Mouse (Mus musculus) spleen, adult 2 months (tissue): ENCODE measurements at regions not wholly inside any gene's neighbourhood (a gene's known extent, or its start where the extent isn't known, plus 50 kb on each side); places are given as distances from the start of the nearest gene placed in this dataset.

ENCODE experiments used
- CTCF ChIP-seq: fragments of 200-500 bp; IDR thresholded peaks from 2 replicates; pipeline ENCODE4 v1.5.1; 2011; ENCODE audit warnings: mild to moderate bottlenecking, inconsistent platforms; ENCODE audit not compliant: insufficient read depth, insufficient read length, insufficient replicate concordance; ENCODE audit errors: extremely low read depth
- POLR2A ChIP-seq: fragments of 200-500 bp; IDR thresholded peaks from 2 replicates; pipeline ENCODE4 v1.6.1; 2011; ENCODE audit warnings: low read depth, low read length, inconsistent platforms

DNA sequence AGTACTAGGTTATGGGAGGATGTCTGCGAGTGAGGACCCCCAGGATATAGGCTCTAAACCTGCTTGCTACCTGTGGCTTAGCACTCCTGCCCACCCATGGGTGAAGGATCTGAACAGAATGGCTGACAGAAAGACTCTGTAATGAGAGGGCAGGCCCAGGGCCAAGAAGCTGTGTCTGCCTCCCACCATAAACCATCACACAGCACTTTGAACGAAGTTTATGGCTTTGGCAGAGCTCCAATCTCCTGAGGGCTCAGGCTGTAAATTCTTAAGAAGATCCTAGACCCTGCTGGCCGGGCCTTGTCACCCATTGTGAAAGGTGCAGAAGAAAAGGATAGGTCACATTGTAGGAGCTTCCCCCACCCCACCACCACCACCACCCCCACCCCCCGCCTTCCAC is 75.8 kb downstream of the Cd2 start:
- TF ChIP-seq POLR2A (no peak), CTCF (no peak)
